24 mouse cellular contexts compared by ENCODE assay signal in the genomic region with DNA sequence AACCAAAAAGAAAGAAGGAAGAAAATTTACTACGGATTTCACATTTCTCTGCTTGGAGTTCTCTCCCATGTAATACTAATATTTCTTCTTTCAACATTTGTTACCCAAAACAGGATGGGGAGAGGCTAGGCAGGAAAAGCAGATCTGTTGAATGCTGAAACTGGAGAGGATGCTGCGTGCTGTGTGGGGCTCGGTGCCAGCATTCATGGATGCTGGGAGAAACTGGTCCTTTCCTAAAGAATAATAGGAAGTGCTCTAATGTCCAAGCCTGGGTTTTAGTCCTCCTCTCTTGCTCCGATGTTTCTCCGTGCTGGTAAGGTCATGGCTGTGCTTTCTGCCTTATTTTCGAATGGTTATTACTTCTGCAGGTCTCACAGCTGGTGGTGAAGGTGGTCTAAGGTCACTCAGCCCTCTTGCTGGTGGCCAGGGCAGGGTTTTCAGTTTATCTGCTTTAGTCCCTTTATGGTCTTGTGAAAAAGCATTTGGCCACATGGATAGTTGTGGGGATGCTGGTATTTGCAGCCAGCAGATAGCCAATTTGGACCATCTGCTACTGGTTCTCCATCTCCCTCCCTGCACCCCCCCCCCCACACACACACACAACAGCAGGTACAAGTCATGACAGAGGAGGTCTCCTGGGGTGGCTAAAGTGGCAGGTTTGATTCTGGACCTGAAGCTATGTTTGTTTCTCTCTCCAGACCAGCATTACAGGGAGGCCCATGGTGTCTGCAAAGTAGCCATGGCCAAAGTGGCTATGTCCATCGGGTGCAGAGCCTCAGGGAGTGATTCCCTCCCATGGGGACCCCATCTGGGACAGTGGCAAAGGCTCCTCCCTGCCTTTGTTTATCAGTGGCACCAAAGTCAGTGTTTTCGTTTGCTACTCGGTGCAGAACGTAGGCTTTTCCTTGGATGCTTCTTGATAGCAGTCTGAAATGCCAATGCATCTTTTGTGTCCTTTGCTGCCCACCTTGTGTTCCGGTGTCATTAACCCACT. TPM values are rescaled to one million over a fixed set of nuclear protein-coding genes. Genes with fewer than 3 reads are reported as not detected.
DNase-seq lines count a peak whose midpoint lies in the region; ATAC-seq lines count a peak whose summit lies in the region.
"Had no signal": no experiment of that assay in that cellular context is flagged by ENCODE, and none has a peak within 500 bp of the region (broad histone marks: within the 10 kb centered on the region; RNA-seq: fewer than 3 reads in every experiment).

No protein-coding gene starts in this region.

- WGBS in kidney, embryonic 14.5 days = 75% methylated on average over 11 of the region's 11 CpGs

- H3K9me3 ChIP-seq in kidney, embryonic 14.5 days (ENCODE audit: control insufficient read depth, low read length) = no peaks in the 10 kb centered on the region
- H3K9me3 ChIP-seq: G1E; heart, embryonic 13.5 days; limb, embryonic 15.5 days; midbrain, embryonic 13.5 days; neural tube, embryonic 13.5 days had no signal

- H3K27ac ChIP-seq in kidney, embryonic 14.5 days (ENCODE audit: low read depth, low read length) = no peak overlapping the region
- H3K27ac ChIP-seq: gastrocnemius, adult 2 months; heart, embryonic 13.5 days; limb, embryonic 15.5 days; midbrain, embryonic 13.5 days; neural tube, embryonic 13.5 days had no signal

- H3K4me2 ChIP-seq in kidney, embryonic 14.5 days (replicated peaks; ENCODE audit: low read depth, low read length) = no peak overlapping the region
- H3K4me2 ChIP-seq: heart, embryonic 13.5 days; limb, embryonic 15.5 days; midbrain, embryonic 13.5 days; neural tube, embryonic 13.5 days had no signal

- H3K4me3 ChIP-seq in kidney, embryonic 14.5 days (ENCODE audit: low read length) = no peak overlapping the region
- H3K4me3 ChIP-seq: gastrocnemius, adult 2 months; heart, embryonic 13.5 days; limb, embryonic 15.5 days; midbrain, embryonic 13.5 days; neural tube, embryonic 13.5 days had no signal

- H3K9ac ChIP-seq in kidney, embryonic 14.5 days (ENCODE audit: low read depth, low read length) = no peak overlapping the region
- H3K9ac ChIP-seq: heart, embryonic 13.5 days; limb, embryonic 15.5 days; midbrain, embryonic 13.5 days; neural tube, embryonic 13.5 days had no signal

- H3K4me1 ChIP-seq in kidney, embryonic 14.5 days (ENCODE audit: control insufficient read depth, insufficient read depth, low read length) = no peaks in the 10 kb centered on the region

- intact Hi-C loops in heart, postnatal 25 days (cut with DNase I) = no loop called here

- ATAC-seq in kidney, embryonic 14.5 days (ENCODE audit: low FRiP score, low TSS enrichment) = no peak
- ATAC-seq: midbrain, embryonic 13.5 days had no signal

- H3K36me3 ChIP-seq in kidney, embryonic 14.5 days (ENCODE audit: control insufficient read depth, insufficient read depth, low read length) = no peaks in the 10 kb centered on the region
- H3K36me3 ChIP-seq: G1E; heart, embryonic 13.5 days; limb, embryonic 15.5 days; midbrain, embryonic 13.5 days; neural tube, embryonic 13.5 days had no signal

- DNase-seq in heart, adult 11 months = peak; percentile 81
- no peak for DNase-seq in heart, postnatal 25 days (ENCODE audit: low spot score)
- DNase-seq in kidney, postnatal 4 days = peak; percentile 46 to 50
- DNase-seq in cerebellum, adult 8-10 months = peak; percentile 51
- no peak for DNase-seq in layer of hippocampus, adult 9-11 months
- no peak for DNase-seq in embryo, embryonic 9.5 days (ENCODE audit: extremely low spot score)
- DNase-seq: adrenal gland, postnatal 36 days; gastrocnemius, adult 2 months; kidney, adult 8-10 months; layer of hippocampus, postnatal 36 days; lung, postnatal 10 days; right cerebral cortex, adult 18-20 months; thymus, postnatal 14 days had no signal

- H3K27me3 ChIP-seq in kidney, embryonic 14.5 days (ENCODE audit: control insufficient read depth, insufficient read depth, low read length) = 0 out of 2 replicates have a peak, but pooled peaks cover 1% of the 10 kb centered on the region
- H3K27me3 ChIP-seq: limb, embryonic 15.5 days had no signal

RNA-seq across cellular contexts. Expression of a gene that starts 6.3 kb away (rescaled TPM):
- total RNA-seq in heart, postnatal 25 days (2021) = under 1 TPM in 1 of 2 experiments, not detected in 1; 0.11 TPM
- polyA plus RNA-seq in kidney, embryonic 14.5 days (2014; fragmentation: Nextera tagmentation; extraction: Ambion mirVana) = 1.0 and 1.4 TPM in 2 replicates
- total RNA-seq: adrenal gland, postnatal 36 days; hematopoietic stem cell, adult 5-6 weeks; layer of hippocampus, adult 18-20 months; layer of hippocampus, postnatal 36 days; left cerebral cortex, postnatal 25 days had no signal
- polyA plus RNA-seq: G1E; heart, embryonic 13.5 days; midbrain, embryonic 13.5 days; neural tube, embryonic 13.5 days had no signal

RNA-seq across cellular contexts. Expression of a gene that starts 24.6 kb away (rescaled TPM):
- total RNA-seq in heart, postnatal 25 days (2021) = not detected
- polyA plus RNA-seq in kidney, embryonic 14.5 days (2014; fragmentation: Nextera tagmentation; extraction: Ambion mirVana) = 2.5 and 3.0 TPM in 2 replicates
- total RNA-seq: adrenal gland, postnatal 36 days; G1E; gastrocnemius, adult 2 months; hematopoietic stem cell, adult 5-6 weeks; megakaryocyte, adult 5-6 weeks had no signal
- polyA plus RNA-seq: G1E; liver, embryonic 16.5 days had no signal

RNA-seq across cellular contexts. Expression of a gene that starts 59.4 kb away (rescaled TPM):
- 1 to 10 TPM; 4.9 to 5.6 TPM for total RNA-seq in heart, postnatal 25 days (2021)
- 2.3 and 3.7 TPM in 2 replicates for polyA plus RNA-seq in kidney, embryonic 14.5 days (2014; fragmentation: Nextera tagmentation; extraction: Ambion mirVana)

Comparison
In these comparisons a context has a peak if more than half of its experiments do, and no peak if none do; other contexts are left out.
1. DNase-seq: peak in heart, adult 11 months (single experiment), kidney, postnatal 4 days (2 of 2) and cerebellum, adult 8-10 months (single experiment); none in heart, postnatal 25 days (single experiment), layer of hippocampus, adult 9-11 months (single experiment) and embryo, embryonic 9.5 days (single experiment).